Mouse (Mus musculus): Measurements from ENCODE around the gene Gart.

DNA sequence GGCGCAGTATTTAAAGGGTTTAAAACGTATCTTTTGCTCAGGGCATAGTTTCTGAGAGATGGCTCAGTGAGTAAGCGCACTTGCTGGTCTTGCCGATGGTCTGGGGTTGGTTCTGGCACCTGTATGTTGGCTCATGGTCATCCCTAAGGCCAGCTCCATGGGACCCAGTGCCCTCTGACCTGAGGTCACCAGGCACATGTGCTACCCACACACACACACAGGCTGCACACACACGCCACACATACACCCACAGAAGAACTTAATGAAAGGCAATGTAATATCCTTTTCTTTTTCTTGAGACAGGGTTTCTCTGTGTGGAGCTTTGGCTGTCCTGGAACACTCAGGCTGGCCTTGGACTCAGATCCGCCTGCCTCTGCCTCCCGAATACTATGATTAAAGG is 13.8 kb downstream of the Gart start:
- TF ChIP-seq CTCF (IDR thresholded peaks at IDR 0.05; ENCODE audit: extremely low read depth, insufficient read depth, low read length) (no peak), POLR2A (IDR thresholded peaks at IDR 0.05; ENCODE audit: extremely low read depth, insufficient read depth, low read length) (no peak)
